Comparison of ENCODE assay signal across 8 mouse cellular contexts in the genomic region with DNA sequence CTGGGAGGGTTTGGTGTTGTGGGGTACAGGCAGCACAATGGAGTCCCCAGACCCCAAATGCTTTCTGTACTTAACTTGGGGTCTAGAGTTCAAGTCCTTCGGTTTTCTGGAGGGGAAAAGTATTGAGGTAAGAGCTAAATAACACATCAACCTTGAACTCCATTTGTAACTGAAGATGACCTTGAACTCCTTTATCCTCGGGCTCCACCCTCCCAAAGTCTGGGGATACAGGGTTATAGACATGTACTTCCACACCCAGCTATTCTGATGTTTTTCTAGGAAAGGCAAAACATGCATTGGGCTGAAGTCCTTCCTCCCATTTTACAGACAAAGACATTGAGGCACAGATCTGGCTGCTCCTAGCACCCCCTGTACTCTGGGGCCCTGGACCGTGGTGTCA. TPM values are rescaled to one million over a fixed set of nuclear protein-coding genes. Genes with fewer than 3 reads are reported as not detected.
DNase-seq lines count a peak whose midpoint lies in the region; ATAC-seq and TF ChIP-seq lines count a peak whose summit lies in the region.

No protein-coding gene starts in this region.

- peak overlapping the region; percentile 32; the same call in 1 of the 2 replicates for H3K27ac ChIP-seq in kidney, adult 2 months (ENCODE audit: insufficient read depth, low read depth, low read length)
- H3K27ac ChIP-seq in embryonic facial prominence, embryonic 13.5 days, result no peak overlapping the region
- no peak overlapping the region for H3K27ac ChIP-seq in intestine, postnatal 0 days (ENCODE audit: low read depth, low read length)

- no peak overlapping the region for H3K4me3 ChIP-seq in kidney, adult 2 months (ENCODE audit: insufficient read depth, low read depth, low read length)
- H3K4me3 ChIP-seq in embryonic facial prominence, embryonic 13.5 days, result no peak overlapping the region
- peak overlapping the region; percentile 16; the same call in 1 of the 2 replicates for H3K4me3 ChIP-seq in intestine, postnatal 0 days (ENCODE audit: low read depth, low read length)
- H3K4me3 ChIP-seq in myocyte, result peak overlapping the region; percentile 19

- TF ChIP-seq CTCF in kidney, adult 2 months (conservative IDR thresholded peaks at IDR 0.05; ENCODE audit: insufficient read depth, insufficient read length, low read depth, low read length), result no peak
- no peak for TF ChIP-seq CTCF in intestine, postnatal 0 days (IDR thresholded peaks at IDR 0.05; ENCODE audit: low read depth)

- ATAC-seq in embryonic facial prominence, embryonic 13.5 days (ENCODE audit: insufficient number of reproducible peaks, insufficient read depth, low FRiP score, low TSS enrichment, low read depth), result no peak
- no peak for ATAC-seq in intestine, postnatal 0 days

- no peaks in the 10 kb centered on the region for H3K79me2 ChIP-seq in myocyte (ENCODE audit: control insufficient read depth, insufficient read depth)

- H3K4me2 ChIP-seq in embryonic facial prominence, embryonic 13.5 days, result peak overlapping the region; percentile 65
- H3K4me2 ChIP-seq in intestine, postnatal 0 days (replicated peaks; ENCODE audit: low read depth), result peak overlapping the region; percentile 65
- H3K4me2 ChIP-seq in myocyte (ENCODE audit: low read depth), result peak overlapping the region; percentile 95

- TF ChIP-seq POLR2A in kidney, adult 2 months (IDR thresholded peaks at IDR 0.05; ENCODE audit: low read depth, low read length), result no peak
- TF ChIP-seq POLR2A in myocyte (IDR thresholded peaks at IDR 0.05; ENCODE audit: insufficient read length, low read depth), result no peak

- no peak overlapping the region for H3ac ChIP-seq in myocyte (ENCODE audit: control insufficient read depth, insufficient read length)

- H3K36me3 ChIP-seq in kidney, adult 2 months (ENCODE audit: control insufficient read depth, insufficient read depth, low read length), result no peaks in the 10 kb centered on the region
- no peaks in the 10 kb centered on the region for H3K36me3 ChIP-seq in embryonic facial prominence, embryonic 13.5 days
- no peaks in the 10 kb centered on the region for H3K36me3 ChIP-seq in intestine, postnatal 0 days (ENCODE audit: control insufficient read depth, insufficient read depth)
- H3K36me3 ChIP-seq in myocyte (ENCODE audit: control insufficient read depth, insufficient read depth), result no peaks in the 10 kb centered on the region

- WGBS in kidney, adult 2 months, result 54% methylated on average over 3 of the region's 3 CpGs
- WGBS in embryonic facial prominence, embryonic 13.5 days, result 77% methylated on average over 3 of the region's 3 CpGs
- 77% methylated on average over 3 of the region's 3 CpGs for WGBS in intestine, postnatal 0 days

- H3K9ac ChIP-seq in embryonic facial prominence, embryonic 13.5 days, result no peak overlapping the region
- H3K9ac ChIP-seq in intestine, postnatal 0 days (ENCODE audit: low read depth, low read length), result no peak overlapping the region

- peaks cover 49% of the 10 kb centered on the region for H3K4me1 ChIP-seq in kidney, adult 2 months (ENCODE audit: control insufficient read depth, insufficient read depth, low read length)
- peaks cover 73% of the 10 kb centered on the region for H3K4me1 ChIP-seq in embryonic facial prominence, embryonic 13.5 days
- H3K4me1 ChIP-seq in intestine, postnatal 0 days (replicated peaks; ENCODE audit: control insufficient read depth, insufficient read depth, low read length), result 0 out of 2 replicates have a peak, but pooled peaks cover 5% of the 10 kb centered on the region

- no peaks in the 10 kb centered on the region for H3K9me3 ChIP-seq in embryonic facial prominence, embryonic 13.5 days
- no peaks in the 10 kb centered on the region for H3K9me3 ChIP-seq in intestine, postnatal 0 days (ENCODE audit: control insufficient read depth)

- DNase-seq in kidney, adult 2 months, result no peak
- no peak for DNase-seq in kidney, adult 9 months
- DNase-seq in urinary bladder, postnatal 36 days (ENCODE audit: low spot score in 2 of 2), result no peak
- DNase-seq in embryo, embryonic 11 days, result no peak
- no peak for DNase-seq in left cerebral cortex, adult 9 months (ENCODE audit: low spot score in 2 of 2)

- H3K27me3 ChIP-seq in kidney, adult 2 months (replicated peaks; ENCODE audit: control insufficient read depth, insufficient read depth, low read length), result no peaks in the 10 kb centered on the region
- H3K27me3 ChIP-seq in embryonic facial prominence, embryonic 13.5 days, result peaks cover 29% of the 10 kb centered on the region
- H3K27me3 ChIP-seq in intestine, postnatal 0 days (replicated peaks; ENCODE audit: control insufficient read depth, insufficient read depth, low read length), result 0 out of 2 replicates have a peak, but pooled peaks cover 3% of the 10 kb centered on the region
- H3K27me3 ChIP-seq in myocyte (ENCODE audit: control insufficient read depth, insufficient read depth, insufficient read length), result no peaks in the 10 kb centered on the region

TF ChIP-seq in myocyte, 11 proteins besides CTCF, POLR2A, EP300 and RAD21:
- TF ChIP-seq TCF12 (IDR thresholded peaks at IDR 0.05; ENCODE audit: insufficient read depth, poor library complexity, severe bottlenecking) (no peak), CEBPB (IDR thresholded peaks at IDR 0.05; ENCODE audit: insufficient read depth, poor library complexity, severe bottlenecking) (no peak), MAX (IDR thresholded peaks at IDR 0.05; ENCODE audit: low read depth) (no peak), REST (IDR thresholded peaks at IDR 0.05; ENCODE audit: insufficient read depth, insufficient read length) (no peak), E2F4 (IDR thresholded peaks at IDR 0.05; ENCODE audit: insufficient read depth) (no peak), USF1 (IDR thresholded peaks at IDR 0.05; ENCODE audit: low read depth) (no peak), POLR2AphosphoS2 (IDR thresholded peaks at IDR 0.05; ENCODE audit: insufficient read length, low read depth) (no peak), SRF (IDR thresholded peaks at IDR 0.05; ENCODE audit: control insufficient read depth, insufficient read length, low read depth) (no peak), TCF3 (IDR thresholded peaks at IDR 0.05; ENCODE audit: insufficient read length, low read depth) (no peak), MYOD1 (IDR thresholded peaks at IDR 0.05; ENCODE audit: control insufficient read depth in 1 of 3, insufficient read length in 2 of 3, low read depth in 2 of 3) (no peak), MYOG (IDR thresholded peaks at IDR 0.05; ENCODE audit: control insufficient read depth in 1 of 3, insufficient read depth in 1 of 3, insufficient read length in 2 of 3, low read depth in 2 of 3) (no peak)
TF ChIP-seq in myocyte: peak in this region for 0.

RNA-seq across cellular contexts. Expression of a gene that starts 38.9 kb away (rescaled TPM):
- 23.1 and 25.1 TPM in 2 replicates for polyA plus RNA-seq in kidney, adult 2 months (2012; rRNA removed)
- polyA plus RNA-seq in embryonic facial prominence, embryonic 13.5 days (2015; fragmentation: Nextera tagmentation; extraction: Ambion mirVana), result 13.0 and 13.6 TPM in 2 replicates
- 0.75 and 0.82 TPM in 2 replicates for polyA plus RNA-seq in intestine, postnatal 0 days (2015; fragmentation: Nextera tagmentation; extraction: Ambion mirVana)
- 1.2 TPM for polyA plus RNA-seq in myocyte (2012; fragmentation: generic; extraction: Trizol)

Comparison
In these comparisons a context has a peak if more than half of its experiments do, and no peak if none do; other contexts are left out.
1. H3K4me3 ChIP-seq: peak in intestine, postnatal 0 days (single experiment) and myocyte (single experiment); none in kidney, adult 2 months (single experiment) and embryonic facial prominence, embryonic 13.5 days (single experiment).
2. Peak in every context shown above with its lines, with median percentiles within 50 percentile points of each other: H3K4me2 ChIP-seq.